Mouse (Mus musculus): ENCODE results near the gene Gm36079. TPM values are rescaled to one million over a fixed set of nuclear protein-coding genes. Genes with fewer than 3 reads are reported as not detected.

Gene Gm36079
- not detected for polyA plus RNA-seq (2017; shearing (Covaris generic))

DNA sequence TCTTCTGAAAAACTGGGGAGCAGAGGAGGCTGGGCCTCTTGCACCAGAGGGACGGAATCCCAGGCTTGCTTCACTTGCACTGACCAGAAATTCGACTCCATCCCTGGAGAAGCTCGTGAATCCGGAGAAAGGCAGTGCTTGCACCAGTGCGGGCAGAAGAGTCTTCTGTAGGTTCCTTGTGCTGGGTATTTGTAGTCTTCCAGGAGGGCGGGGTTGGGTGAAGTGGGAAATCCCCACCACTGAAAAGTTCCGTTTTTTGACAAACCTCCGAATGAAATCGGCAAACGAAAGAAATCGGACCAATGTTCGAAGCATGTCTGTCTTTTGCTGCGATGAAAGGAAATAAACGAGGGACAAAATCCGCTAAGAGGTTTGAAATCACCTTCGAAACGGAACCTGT, at the start of gene Gm36079:
TSS of gene Gm36079 (minus strand) at position 101 of the 400 bp plus-strand sequence.

GRCm38 (mm10) chr13:120052085-120052484, 25.3 kb upstream of the Gm36079 start, which contains the start of gene Gm21188:
Gene Gm21188 (minus strand): TSS chr13:120052194.

Other genes starting within 250 kb of the Gm36079 start
- 64.9 TPM for gene Zfp131, start 236.1 kb downstream of the Gm36079 start, polyA plus RNA-seq (2017; shearing (Covaris generic))
- not detected for gene AF067063, start 196.8 kb downstream of the Gm36079 start, polyA plus RNA-seq (2017; shearing (Covaris generic))
- not detected for gene D13Ertd608e, start 191.0 kb downstream of the Gm36079 start, polyA plus RNA-seq (2017; shearing (Covaris generic))
- gene Tcstv1, start 132.2 kb downstream of the Gm36079 start, polyA plus RNA-seq (2017; shearing (Covaris generic)), result not detected
- gene Gm21761, start 97.7 kb downstream of the Gm36079 start, polyA plus RNA-seq (2017; shearing (Covaris generic)), result not detected
- gene B020031M17Rik, start 76.2 kb downstream of the Gm36079 start, polyA plus RNA-seq (2017; shearing (Covaris generic)), result not detected
- gene Gm21188, start 25.2 kb upstream of the Gm36079 start, polyA plus RNA-seq (2017; shearing (Covaris generic)), result 0.36 TPM
- gene Gm20767, start 113.2 kb upstream of the Gm36079 start, polyA plus RNA-seq (2017; shearing (Covaris generic)), result not detected
- gene Gm21818, start 145.4 kb upstream of the Gm36079 start, polyA plus RNA-seq (2017; shearing (Covaris generic)), result not detected
- gene Gm21762, start 188.9 kb upstream of the Gm36079 start, polyA plus RNA-seq (2017; shearing (Covaris generic)), result not detected
- gene Gm21731, start 212.1 kb upstream of the Gm36079 start, polyA plus RNA-seq (2017; shearing (Covaris generic)), result not detected
- gene AF067061, start 236.1 kb upstream of the Gm36079 start, polyA plus RNA-seq (2017; shearing (Covaris generic)), result not detected

Data from effector memory CD4-positive, alpha-beta T cell, adult 5 months (primary cell).